Mouse (Mus musculus) bone marrow, adult 2 months (tissue): ENCODE results near the gene Mdfic.

ENCODE experiments used
- CTCF ChIP-seq: fragments of 200-500 bp; IDR thresholded peaks from 2 replicates; pipeline ENCODE4 v1.5.1; 2011; ENCODE audit warnings: low read length, control low read depth; ENCODE audit not compliant: control insufficient read depth, insufficient read depth
- POLR2A ChIP-seq: fragments of 200-500 bp; IDR thresholded peaks from 2 replicates; pipeline ENCODE4 v1.6.1; 2011; ENCODE audit warnings: low read depth, mild to moderate bottlenecking, control low read depth, low read length, borderline replicate concordance; ENCODE audit not compliant: control insufficient read depth

DNA sequence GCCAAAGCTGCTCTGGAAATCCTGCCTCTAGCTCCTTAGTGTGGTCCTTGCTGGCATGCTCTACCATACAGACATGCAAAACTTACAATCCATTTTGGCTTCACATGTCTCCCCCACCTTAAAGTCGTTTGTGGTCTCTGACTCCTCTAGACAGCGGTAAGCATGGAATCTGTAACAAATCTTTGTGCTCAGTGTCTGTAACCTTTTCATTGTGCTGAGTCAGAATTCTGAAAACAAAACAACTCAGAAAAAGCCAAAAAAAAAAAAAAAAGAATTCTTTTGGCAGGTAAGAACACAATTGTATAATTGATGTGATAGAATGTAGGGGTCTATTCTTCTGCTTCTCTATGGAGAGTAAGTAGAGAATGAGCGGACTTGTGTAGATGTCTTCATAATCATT lies 74.3 kb downstream of the Mdfic start:
- TF ChIP-seq CTCF (no peak), POLR2A (no peak)
